Mouse (Mus musculus) intestine, embryonic 14.5 days (tissue): ENCODE results near the gene Fam196b. TPM values are rescaled to one million over a fixed set of nuclear protein-coding genes. Genes with fewer than 3 reads are reported as not detected.

Experiments used
- ATAC-seq: fragments of 200-750 bp; cut with Nextera tagmentation; replicated peaks from 2 replicates; pipeline ENCODE4 v1.8.0; 2017; ENCODE audit warnings: low read depth, moderate number of reproducible peaks, moderate TSS enrichment, moderate library complexity; ENCODE audit not compliant: low FRiP score, low TSS enrichment
- DNase-seq: peaks from one replicate; pipeline ENCODE4 v3.0.0-alpha.2; 2018; ENCODE audit warnings: low spot score
- H3K27ac ChIP-seq: fragments of 300-500 bp; sonication (generic); 2 replicates; pipeline ENCODE4 v1.5.1; 2014; ENCODE audit warnings: low read depth, mild to moderate bottlenecking, control low read depth
- H3K27me3 ChIP-seq: fragments of 300-500 bp; sonication (generic); replicated peaks from 2 replicates; pipeline ENCODE4 v1.6.1; 2014; ENCODE audit warnings: low read length, control low read depth; ENCODE audit not compliant: control insufficient read depth, insufficient read depth
- H3K36me3 ChIP-seq: fragments of 300-500 bp; sonication (generic); 2 replicates; pipeline ENCODE4 v1.6.1; 2014; ENCODE audit warnings: low read length, control low read depth; ENCODE audit not compliant: control insufficient read depth, insufficient read depth
- H3K4me1 ChIP-seq: fragments of 300-500 bp; sonication (generic); replicated peaks from 2 replicates; pipeline ENCODE4 v1.6.1; 2014; ENCODE audit warnings: low read length, control low read depth, mixed read lengths; ENCODE audit not compliant: control insufficient read depth, insufficient read depth
- H3K4me2 ChIP-seq: fragments of 300-500 bp; sonication (generic); 2 replicates; pipeline ENCODE4 v1.6.1; 2014; ENCODE audit warnings: low read length
- H3K4me3 ChIP-seq: fragments of 300-500 bp; sonication (generic); 2 replicates; pipeline ENCODE4 v1.5.1; 2014; ENCODE audit warnings: low read depth, low read length, control low read depth, mixed read lengths
- H3K9ac ChIP-seq: fragments of 300-500 bp; sonication (generic); 2 replicates; pipeline ENCODE4 v1.6.1; 2014; ENCODE audit warnings: mild to moderate bottlenecking, low read length
- H3K9me3 ChIP-seq: fragments of 300-500 bp; sonication (generic); 2 replicates; pipeline ENCODE4 v1.6.1; 2016; ENCODE audit warnings: low read length, control low read depth; ENCODE audit not compliant: control insufficient read depth
- WGBS: fragments of 180-500 bp; shearing (Covaris S2); extraction: QIAGEN DNeasy Blood & Tissue Kit; methylation state at CpG from one replicate; pipeline ENCODE4 v1.1.7; 2014; 5-methylcytosine and 5-hydroxymethylcytosine counted together
- polyA plus RNA-seq: library from polyadenylated mRNA; unstranded; fragments of >200 nt; fragmentation: Nextera tagmentation; extraction: Ambion mirVana; gene quantifications from 2 replicates; pipeline ENCODE4 v1.2.1, GENCODE M21; 2014

The Fam196b gene
- polyA plus RNA-seq, 1 experiment from 2014 or later: 0.27 TPM

GRCm38 (mm10) chr11:34431371-34431770, 116.7 kb downstream of the Fam196b start:
- no peak overlapping the region for H3K4me3 ChIP-seq
- 50% methylated on average over 5 of the region's 5 CpGs for WGBS
- no peak overlapping the region for H3K27ac ChIP-seq
- no peak for DNase-seq
- ATAC-seq: no peak
- H3K27me3 ChIP-seq: no peaks in the 10 kb centered on the region
- no peaks in the 10 kb centered on the region for H3K9me3 ChIP-seq
- no peak overlapping the region for H3K9ac ChIP-seq
- no peaks in the 10 kb centered on the region for H3K4me1 ChIP-seq
- no peaks in the 10 kb centered on the region for H3K36me3 ChIP-seq
- no peak overlapping the region for H3K4me2 ChIP-seq

- WGBS: 79% methylated on average over 2 of the region's 2 CpGs
- DNase-seq: no peak
- H3K4me3 ChIP-seq: no peak overlapping the region
- no peak overlapping the region for H3K9ac ChIP-seq
- no peak overlapping the region for H3K27ac ChIP-seq
- no peak overlapping the region for H3K4me2 ChIP-seq
- H3K27me3 ChIP-seq: no peaks in the 10 kb centered on the region
- ATAC-seq: no peak
- no peaks in the 10 kb centered on the region for H3K4me1 ChIP-seq
- H3K36me3 ChIP-seq: no peaks in the 10 kb centered on the region
- no peaks in the 10 kb centered on the region for H3K9me3 ChIP-seq
Measured at GRCm38 (mm10) chr11:34431978-34432377, 117.4 kb downstream of the Fam196b start.

DNA sequence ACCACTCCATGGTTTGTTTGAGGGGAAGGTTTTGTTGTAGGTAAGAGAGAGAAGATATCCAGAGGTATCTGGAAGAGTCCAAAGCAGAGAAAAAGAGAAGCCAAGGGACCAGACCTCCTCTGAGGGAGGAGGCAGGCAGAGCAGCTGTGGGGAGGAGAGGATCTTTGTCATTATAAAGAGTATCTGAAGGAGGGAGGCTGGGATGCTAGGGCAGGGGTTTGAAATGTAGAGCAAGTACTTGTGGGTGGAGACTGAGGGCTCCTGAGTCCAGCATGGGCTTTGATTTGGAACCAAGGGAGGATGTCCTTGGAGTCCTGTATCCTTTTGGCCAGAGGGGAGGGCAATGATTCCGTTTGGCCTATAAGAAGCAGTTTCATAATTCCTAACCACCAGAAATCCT, 122.8 kb downstream of the Fam196b start:
- WGBS: 76% methylated on average over 1 of the region's 1 CpGs

DNA sequence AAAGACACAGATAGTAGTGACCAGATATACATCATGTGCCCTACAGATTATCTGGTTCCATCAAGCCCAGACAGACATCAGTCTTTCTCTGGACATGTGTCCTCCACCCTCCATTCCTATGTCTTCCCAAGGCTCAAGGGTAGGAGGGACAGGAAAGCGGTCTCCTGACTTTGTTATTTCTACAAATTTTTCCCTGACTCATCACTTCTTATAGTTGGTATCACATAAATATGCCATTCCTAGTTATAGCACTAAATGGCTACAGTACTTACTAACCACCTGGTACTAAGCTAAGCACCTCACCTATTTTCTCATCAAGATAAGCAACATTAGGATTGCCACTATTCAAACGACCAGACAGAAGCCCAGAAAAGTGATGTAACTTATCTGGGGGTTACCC, 123.8 kb downstream of the Fam196b start:
- WGBS: 60% methylated on average over 2 of the region's 2 CpGs
- H3K9ac ChIP-seq: no peak overlapping the region
- H3K36me3 ChIP-seq: no peaks in the 10 kb centered on the region
- H3K27me3 ChIP-seq: no peaks in the 10 kb centered on the region
- ATAC-seq: no peak
- no peaks in the 10 kb centered on the region for H3K9me3 ChIP-seq
- no peak overlapping the region for H3K4me2 ChIP-seq
- H3K4me1 ChIP-seq: no peaks in the 10 kb centered on the region
- no peak overlapping the region for H3K4me3 ChIP-seq
- H3K27ac ChIP-seq: no peak overlapping the region
- DNase-seq: no peak

More for the DNA sequence above, 122.8 kb downstream of the Fam196b start:
- no peak overlapping the region for H3K9ac ChIP-seq
- DNase-seq: no peak
- H3K4me1 ChIP-seq: no peaks in the 10 kb centered on the region
- H3K36me3 ChIP-seq: no peaks in the 10 kb centered on the region
- no peaks in the 10 kb centered on the region for H3K9me3 ChIP-seq
- no peak for ATAC-seq
- H3K4me3 ChIP-seq: no peak overlapping the region
- H3K27me3 ChIP-seq: no peaks in the 10 kb centered on the region
- no peak overlapping the region for H3K4me2 ChIP-seq
- H3K27ac ChIP-seq: no peak overlapping the region

GRCm38 (mm10) chr11:34447891-34448290, 133.3 kb downstream of the Fam196b start:
- Histone ChIP-seq H3K36me3 (no peaks in the 10 kb centered on the region), H3K9me3 (no peaks in the 10 kb centered on the region), H3K9ac (no peak overlapping the region), H3K4me1 (no peaks in the 10 kb centered on the region), H3K4me3 (no peak overlapping the region), H3K27me3 (no peaks in the 10 kb centered on the region), H3K27ac (no peak overlapping the region), H3K4me2 (no peak overlapping the region)
- ATAC-seq: no peak
- DNase-seq: peak; percentile 69
- 43% methylated on average over 4 of the region's 4 CpGs for WGBS

GRCm38 (mm10) chr11:34449944-34450343, 135.3 kb downstream of the Fam196b start:
- no peak overlapping the region for H3K9ac ChIP-seq
- H3K4me1 ChIP-seq: no peaks in the 10 kb centered on the region
- H3K9me3 ChIP-seq: no peaks in the 10 kb centered on the region
- no peak overlapping the region for H3K4me2 ChIP-seq
- no peak for ATAC-seq
- no peaks in the 10 kb centered on the region for H3K36me3 ChIP-seq
- H3K4me3 ChIP-seq: no peak overlapping the region
- 93% methylated on average over 4 of the region's 4 CpGs for WGBS
- H3K27ac ChIP-seq: no peak overlapping the region
- DNase-seq: no peak
- H3K27me3 ChIP-seq: no peaks in the 10 kb centered on the region

DNA sequence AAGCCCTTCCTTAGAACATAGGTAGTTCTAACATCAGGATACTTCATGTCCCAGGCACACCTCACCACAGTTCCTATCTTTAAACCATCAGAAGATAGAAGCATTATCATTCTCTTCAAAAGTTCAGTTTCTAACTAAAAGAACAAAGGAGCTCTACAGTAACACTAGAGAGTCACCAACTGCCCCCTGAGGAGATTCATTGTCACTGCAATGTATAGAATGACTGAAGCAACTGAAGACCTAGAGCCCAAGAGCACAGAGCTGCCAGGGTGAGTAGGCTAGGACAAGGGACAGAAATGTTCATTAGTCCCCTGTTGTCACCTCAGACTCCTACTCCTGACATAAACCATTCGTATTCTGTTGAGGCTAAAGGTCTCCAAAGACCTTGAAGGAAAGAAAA, 152.4 kb downstream of the Fam196b start:
- H3K36me3 ChIP-seq: no peaks in the 10 kb centered on the region
- H3K9ac ChIP-seq: no peak overlapping the region

DNA sequence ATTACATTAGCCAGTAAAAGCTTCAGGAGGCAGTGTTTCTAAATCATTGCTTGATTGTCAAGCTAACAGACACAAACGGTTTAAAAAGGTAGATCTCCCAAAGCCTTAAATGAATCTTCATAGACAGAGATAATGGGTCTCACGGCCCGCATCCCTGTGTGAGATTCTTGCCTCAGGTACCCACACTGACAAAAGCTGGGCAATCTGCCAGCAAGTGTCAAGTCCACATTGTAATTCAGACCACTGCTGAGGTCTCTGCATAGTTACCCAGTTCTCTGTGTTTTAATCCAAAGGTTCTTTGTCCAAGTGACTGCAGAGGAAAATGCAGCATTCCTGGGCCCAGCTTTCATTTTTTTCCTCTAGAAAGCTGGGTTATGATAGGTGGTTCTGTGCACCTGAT, 153.9 kb downstream of the Fam196b start:
- no peaks in the 10 kb centered on the region for H3K9me3 ChIP-seq
- WGBS: 50% methylated on average over 3 of the region's 3 CpGs
- ATAC-seq (no peak), DNase-seq (no peak)
- H3K36me3 ChIP-seq: no peaks in the 10 kb centered on the region
- H3K27ac ChIP-seq: no peak overlapping the region
- no peaks in the 10 kb centered on the region for H3K4me1 ChIP-seq
- no peak overlapping the region for H3K9ac ChIP-seq
- H3K27me3 ChIP-seq: no peaks in the 10 kb centered on the region
- no peak overlapping the region for H3K4me2 ChIP-seq
- no peak overlapping the region for H3K4me3 ChIP-seq

More for the DNA sequence above, 152.4 kb downstream of the Fam196b start:
- DNase-seq (no peak), ATAC-seq (no peak)
- Histone ChIP-seq H3K4me2 (no peak overlapping the region), H3K27me3 (no peaks in the 10 kb centered on the region), H3K4me1 (no peaks in the 10 kb centered on the region), H3K27ac (no peak overlapping the region), H3K4me3 (no peak overlapping the region), H3K9me3 (no peaks in the 10 kb centered on the region)
- 74% methylated on average over 1 of the region's 1 CpGs for WGBS

DNA sequence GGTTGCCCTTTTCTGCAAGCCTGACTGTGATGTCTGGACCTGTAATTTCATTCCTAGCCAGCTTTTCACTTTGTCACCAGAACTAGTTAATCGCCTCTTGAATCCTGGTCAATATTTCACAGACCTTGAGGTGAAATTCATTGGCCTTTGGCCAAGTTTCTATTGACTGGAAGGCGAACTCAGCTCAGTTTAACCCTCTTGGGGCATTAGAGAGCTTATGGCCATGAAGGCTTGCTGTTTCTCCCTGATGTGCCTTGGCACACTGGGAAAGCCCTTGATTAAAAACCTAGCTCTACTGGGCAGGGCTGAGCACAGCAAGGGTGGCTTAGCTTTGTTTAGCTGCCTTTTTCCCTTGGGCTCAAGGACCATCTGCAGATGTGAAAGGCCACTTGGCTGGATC, 155.2 kb downstream of the Fam196b start:
- no peak for ATAC-seq
- WGBS: 67% methylated on average over 2 of the region's 2 CpGs
- no peaks in the 10 kb centered on the region for H3K9me3 ChIP-seq
- H3K27ac ChIP-seq: no peak overlapping the region
- H3K36me3 ChIP-seq: no peaks in the 10 kb centered on the region
- no peaks in the 10 kb centered on the region for H3K27me3 ChIP-seq
- no peak overlapping the region for H3K9ac ChIP-seq
- H3K4me2 ChIP-seq: no peak overlapping the region
- DNase-seq: no peak
- no peak overlapping the region for H3K4me3 ChIP-seq
- H3K4me1 ChIP-seq: no peaks in the 10 kb centered on the region
